Mouse (Mus musculus) MEL (cell line): Measurements from ENCODE around the gene Pnpla3. TPM values are rescaled to one million over a fixed set of nuclear protein-coding genes. Genes with fewer than 3 reads are reported as not detected.

Experiments
- DNase-seq: peaks from one replicate; pipeline ENCODE4 v3.0.0; 2011; ENCODE audit warnings: low read depth, low spot score
- H3K27ac ChIP-seq: 2 replicates; pipeline ENCODE4 v1.5.1; 2012; ENCODE audit warnings: low read depth, mild to moderate bottlenecking, control low read depth, low read length, moderate library complexity; ENCODE audit not compliant: control insufficient read depth
- H3K27me3 ChIP-seq, 2 experiments: fragments of 150-350 bp in 1 of 2; sonication (generic) in 1 of 2; 2 replicates each; pipeline ENCODE4 v1.6.1; 2012; ENCODE audit warnings: low read length in 2 of 2, mild to moderate bottlenecking in 2 of 2, improper control_type of control experiment in 1 of 2, moderate library complexity in 1 of 2; ENCODE audit not compliant: insufficient read depth in 2 of 2, control insufficient read depth in 1 of 2
- H3K36me3 ChIP-seq, 2 experiments: 2 replicates each; pipeline ENCODE4 v1.6.1; 2012 to 2014; ENCODE audit warnings: low read length in 2 of 2, improper control_type of control experiment in 1 of 2, inconsistent platforms in 1 of 2, mild to moderate bottlenecking in 1 of 2; ENCODE audit not compliant: insufficient read depth in 2 of 2, control insufficient read depth in 1 of 2
- H3K4me1 ChIP-seq, 2 experiments: fragments of 150-350 bp in 1 of 2; sonication (generic) in 1 of 2; 2 replicates each; pipeline ENCODE4 v1.6.1; 2012; ENCODE audit warnings: low read length in 2 of 2, improper control_type of control experiment in 1 of 2, mild to moderate bottlenecking in 1 of 2; ENCODE audit not compliant: insufficient read depth in 2 of 2, control insufficient read depth in 1 of 2
- H3K4me3 ChIP-seq, 2 experiments: fragments of 150-350 bp in 1 of 2; sonication (generic) in 1 of 2; 2 replicates each; pipeline ENCODE4 v1.5.1; 2012; ENCODE audit warnings: low read depth in 2 of 2, low read length in 2 of 2, mild to moderate bottlenecking in 2 of 2, moderate library complexity in 2 of 2, control low read depth in 1 of 2, improper control_type of control experiment in 1 of 2; ENCODE audit not compliant: control insufficient read depth in 1 of 2, insufficient read depth in 1 of 2
- H3K79me2 ChIP-seq: 2 replicates; pipeline ENCODE4 v1.6.1; 2012; ENCODE audit warnings: mild to moderate bottlenecking, low read length, moderate library complexity; ENCODE audit not compliant: control insufficient read depth, poor library complexity, insufficient read depth
- H3K9ac ChIP-seq: 2 replicates; pipeline ENCODE4 v1.6.1; 2012; ENCODE audit warnings: low read depth, mild to moderate bottlenecking, control low read depth, low read length, moderate library complexity; ENCODE audit not compliant: control insufficient read depth, poor library complexity, severe bottlenecking
- H3K9me3 ChIP-seq: fragments of 150-350 bp; sonication (generic); replicated peaks from 2 replicates; pipeline ENCODE4 v1.6.1; 2012; ENCODE audit warnings: mild to moderate bottlenecking, low read length, improper control_type of control experiment, moderate library complexity; ENCODE audit not compliant: insufficient read depth
- CTCF ChIP-seq, 3 experiments: IDR thresholded peaks in 2 of 3; conservative IDR thresholded peaks in 1 of 3; 2 replicates each; pipeline ENCODE4 v1.5.1; 2011 to 2012; ENCODE audit warnings: low read length in 3 of 3, low read depth in 2 of 3, mild to moderate bottlenecking in 2 of 3, improper control_type of control experiment in 1 of 3, inconsistent platforms in 1 of 3, mixed read lengths in 1 of 3, moderate library complexity in 1 of 3; ENCODE audit not compliant: control insufficient read depth in 1 of 3, insufficient read depth in 1 of 3, poor library complexity in 1 of 3, severe bottlenecking in 1 of 3
- EP300 ChIP-seq, 2 experiments: IDR thresholded peaks; 2 replicates each; pipeline ENCODE4 v1.6.1; 2011; ENCODE audit warnings: improper control_type of control experiment in 2 of 2, low read length in 2 of 2, low read depth in 1 of 2, mild to moderate bottlenecking in 1 of 2
- GATA1 ChIP-seq: IDR thresholded peaks from 2 replicates; pipeline ENCODE4 v1.6.1; 2011; ENCODE audit warnings: low read depth, low read length, improper control_type of control experiment
- HCFC1 ChIP-seq: IDR thresholded peaks from 2 replicates; pipeline ENCODE4 v1.6.1; 2012; ENCODE audit warnings: low read depth, mild to moderate bottlenecking, inconsistent platforms, low read length, improper control_type of control experiment, moderate library complexity
- RAD21 ChIP-seq: IDR thresholded peaks from 2 replicates; pipeline ENCODE4 v1.6.1; 2011; ENCODE audit warnings: mild to moderate bottlenecking, low read depth, low read length, improper control_type of control experiment
- TAL1 ChIP-seq: IDR thresholded peaks from 2 replicates; pipeline ENCODE4 v1.6.1; 2012; ENCODE audit warnings: mild to moderate bottlenecking, inconsistent platforms, low read length, moderate library complexity, mixed read lengths
- TCF12 ChIP-seq: IDR thresholded peaks from 2 replicates; pipeline ENCODE4 v1.6.1; 2014; ENCODE audit warnings: low read depth, mild to moderate bottlenecking, inconsistent platforms, low read length, improper control_type of control experiment, moderate library complexity
- USF1 ChIP-seq: IDR thresholded peaks from 2 replicates; pipeline ENCODE4 v1.6.1; 2014; ENCODE audit warnings: low read depth, mild to moderate bottlenecking, inconsistent platforms, low read length, improper control_type of control experiment, moderate library complexity
- USF2 ChIP-seq, 2 experiments: IDR thresholded peaks; 2 replicates each; pipeline ENCODE4 v1.6.1; 2011 to 2012; ENCODE audit warnings: improper control_type of control experiment in 2 of 2, low read length in 2 of 2, borderline replicate concordance in 1 of 2, inconsistent platforms in 1 of 2, low read depth in 1 of 2, mild to moderate bottlenecking in 1 of 2; ENCODE audit not compliant: insufficient read depth in 1 of 2
- polyA plus RNA-seq, 2 experiments: library from polyadenylated mRNA; stranded (reverse) in 1 of 2; unstranded in 1 of 2; fragments of >175 nt in 1 of 2; fragments of >200 nt in 1 of 2; gene quantifications; 2 replicates each; pipeline versions ENCODE4 v1.2.1 to v1.2.4; 2012; ENCODE audit warnings: low replicate concordance in 2 of 2, low read depth in 1 of 2; ENCODE audit not compliant: insufficient read length in 2 of 2, insufficient read depth in 1 of 2, missing spikeins in 1 of 2
- total RNA-seq: library from RNA; depleted of rRNA; stranded (reverse); fragments of 300-350 nt; gene quantifications from 2 replicates; pipeline ENCODE4 v1.2.3, GENCODE M21; 2012; rRNA removed

Pnpla3 gene
- total and polyA plus RNA-seq, 3 experiments = not detected

- H3K9ac ChIP-seq = no peak overlapping the region
- peak overlapping the region; percentile 13; the same call in 1 of the 2 replicates for H3K27ac ChIP-seq
- H3K79me2 ChIP-seq = peaks cover 23% of the 10 kb centered on the region
- peaks cover 0 to 17% of the 10 kb centered on the region in 2 experiments; a peak in 2 of 4 replicates for H3K4me1 ChIP-seq
- peak; percentile 13 to 37 (median 19); a peak in 3 of 6 replicates for TF ChIP-seq CTCF (IDR thresholded peaks at IDR 0.05 in 2 of 3, conservative IDR thresholded peaks at IDR 0.05 in 1 of 3; ENCODE audit: control insufficient read depth in 1 of 3, insufficient read depth in 1 of 3, low read depth in 2 of 3, low read length in 3 of 3, poor library complexity in 1 of 3, severe bottlenecking in 1 of 3)
- no peak for TF ChIP-seq USF2 (IDR thresholded peaks at IDR 0.05; ENCODE audit: borderline replicate concordance in 1 of 2, insufficient read depth in 1 of 2, low read depth in 1 of 2, low read length in 2 of 2)
- H3K4me3 ChIP-seq = no peak overlapping the region
- peaks cover 0 to 10% of the 10 kb centered on the region in 2 experiments; a peak in 2 of 4 replicates for H3K36me3 ChIP-seq
- H3K27me3 ChIP-seq = no peaks in the 10 kb centered on the region
- no peaks in the 10 kb centered on the region for H3K9me3 ChIP-seq
- DNase-seq = no peak
Measured at GRCm38 (mm10) chr15:84234794-84235581, 67.4 kb downstream of the Pnpla3 start.

- H3K9me3 ChIP-seq = no peaks in the 10 kb centered on the region
- H3K4me1 ChIP-seq = peaks cover 0 to 13% of the 10 kb centered on the region in 2 experiments; a peak in 2 of 4 replicates
- no peak overlapping the region for H3K4me3 ChIP-seq
- peaks cover 23% of the 10 kb centered on the region for H3K79me2 ChIP-seq
- no peak overlapping the region for H3K27ac ChIP-seq
- H3K9ac ChIP-seq = no peak overlapping the region
- DNase-seq = peak; percentile 59
- TF ChIP-seq GATA1 = no peak
- peak in 1 of 2 experiments; percentile 53; a peak in 2 of 4 replicates for TF ChIP-seq EP300 (IDR thresholded peaks at IDR 0.05; ENCODE audit: low read depth in 1 of 2, low read length in 2 of 2)
- no peak for TF ChIP-seq RAD21
- no peak for TF ChIP-seq TAL1
- peak; percentile 46; the same call in 1 of the 2 replicates for TF ChIP-seq USF1
- no peak for TF ChIP-seq TCF12
- TF ChIP-seq HCFC1 = no peak
- no peaks in the 10 kb centered on the region for H3K27me3 ChIP-seq
- H3K36me3 ChIP-seq = peaks cover 0 to 7% of the 10 kb centered on the region in 2 experiments; a peak in 2 of 4 replicates
Measured at GRCm38 (mm10) chr15:84235646-84236045, 68.0 kb downstream of the Pnpla3 start.

Other genes with a start within 250 kb of the Pnpla3 start
- not detected in 2 replicates for gene Efcab6, start 102.5 kb upstream of the Pnpla3 start, total RNA-seq
- not detected for gene Efcab6, start 102.5 kb upstream of the Pnpla3 start, polyA plus RNA-seq
- not detected in 2 replicates for gene Sult4a1, start 62.1 kb upstream of the Pnpla3 start, total RNA-seq
- gene Sult4a1, start 62.1 kb upstream of the Pnpla3 start, polyA plus RNA-seq = not detected
- gene Pnpla5, start 44.7 kb upstream of the Pnpla3 start, total RNA-seq = not detected in 2 replicates
- gene Pnpla5, start 44.7 kb upstream of the Pnpla3 start, polyA plus RNA-seq = not detected
- 62.4 and 65.7 TPM in 2 replicates for gene Samm50, start 24.4 kb downstream of the Pnpla3 start, total RNA-seq
- gene Samm50, start 24.4 kb downstream of the Pnpla3 start, polyA plus RNA-seq = 100 to 1,000 TPM in 1 of 2 experiments, not detected in 1; 190 TPM
- 4.8 and 6.3 TPM in 2 replicates for gene Parvb, start 64.2 kb downstream of the Pnpla3 start, total RNA-seq
- 10 to 100 TPM in 1 of 2 experiments, not detected in 1; 58.0 TPM for gene Parvb, start 64.2 kb downstream of the Pnpla3 start, polyA plus RNA-seq
- 58.8 and 67.5 TPM in 2 replicates for gene Parvg, start 156.2 kb downstream of the Pnpla3 start, total RNA-seq
- 100 to 1,000 TPM in 1 of 2 experiments, not detected in 1; 142 TPM for gene Parvg, start 156.2 kb downstream of the Pnpla3 start, polyA plus RNA-seq